Mouse (Mus musculus) forebrain, embryonic 11.5 days (tissue): ENCODE data around the gene Gmppb. TPM values are rescaled to one million over a fixed set of nuclear protein-coding genes. Genes with fewer than 3 reads are reported as not detected.

ENCODE experiments used
- ATAC-seq: fragments of 200-750 bp; cut with Nextera tagmentation; replicated peaks from 2 replicates; pipeline ENCODE4 v1.8.0; 2017; ENCODE audit warnings: moderate TSS enrichment; ENCODE audit not compliant: low FRiP score
- DNase-seq: peaks from one replicate; pipeline ENCODE4 v3.0.0-alpha.2; 2017; ENCODE audit warnings: low spot score
- H3K27ac ChIP-seq: fragments of 300-500 bp; sonication (generic); 2 replicates; pipeline ENCODE4 v1.5.1; 2014; ENCODE audit warnings: low read depth, low read length
- H3K27me3 ChIP-seq: fragments of 300-500 bp; sonication (generic); 2 replicates; pipeline ENCODE4 v1.6.1; 2014; ENCODE audit warnings: mild to moderate bottlenecking, low read length, mixed read lengths; ENCODE audit not compliant: control insufficient read depth, insufficient read depth
- H3K36me3 ChIP-seq: fragments of 300-500 bp; sonication (generic); 2 replicates; pipeline ENCODE4 v1.6.1; 2014; ENCODE audit warnings: mild to moderate bottlenecking, low read length, moderate library complexity, mixed read lengths; ENCODE audit not compliant: control insufficient read depth, insufficient read depth
- H3K4me1 ChIP-seq: fragments of 300-500 bp; sonication (generic); replicated peaks from 2 replicates; pipeline ENCODE4 v1.6.1; 2014; ENCODE audit warnings: low read length, mixed read lengths; ENCODE audit not compliant: control insufficient read depth, insufficient read depth
- H3K4me2 ChIP-seq: fragments of 300-500 bp; sonication (generic); 2 replicates; pipeline ENCODE4 v1.6.1; 2014; ENCODE audit warnings: low read depth, mild to moderate bottlenecking, low read length, moderate library complexity, mixed read lengths; ENCODE audit not compliant: severe bottlenecking
- H3K4me3 ChIP-seq: fragments of 300-500 bp; sonication (generic); 2 replicates; pipeline ENCODE4 v1.5.1; 2014; ENCODE audit warnings: low read depth, low read length
- H3K9ac ChIP-seq: fragments of 300-500 bp; sonication (generic); 2 replicates; pipeline ENCODE4 v1.6.1; 2014; ENCODE audit warnings: low read length
- H3K9me3 ChIP-seq: fragments of 300-500 bp; sonication (generic); 2 replicates; pipeline ENCODE4 v1.6.1; 2016; ENCODE audit warnings: low read length, mixed read lengths; ENCODE audit not compliant: control insufficient read depth
- WGBS: fragments of 180-500 bp; shearing (Covaris S2); extraction: QIAGEN DNeasy Blood & Tissue Kit; methylation state at CpG from one replicate; pipeline ENCODE4 v1.1.7; 2014; 5-methylcytosine and 5-hydroxymethylcytosine counted together
- polyA plus RNA-seq: library from polyadenylated mRNA; unstranded; fragments of >200 nt; fragmentation: Nextera tagmentation; extraction: Ambion mirVana; gene quantifications from 2 replicates; pipeline ENCODE4 v1.2.1, GENCODE M21; 2014

Gene Gmppb
- polyA plus RNA-seq, 1 experiment from 2014 or later = 20.7 TPM

DNA sequence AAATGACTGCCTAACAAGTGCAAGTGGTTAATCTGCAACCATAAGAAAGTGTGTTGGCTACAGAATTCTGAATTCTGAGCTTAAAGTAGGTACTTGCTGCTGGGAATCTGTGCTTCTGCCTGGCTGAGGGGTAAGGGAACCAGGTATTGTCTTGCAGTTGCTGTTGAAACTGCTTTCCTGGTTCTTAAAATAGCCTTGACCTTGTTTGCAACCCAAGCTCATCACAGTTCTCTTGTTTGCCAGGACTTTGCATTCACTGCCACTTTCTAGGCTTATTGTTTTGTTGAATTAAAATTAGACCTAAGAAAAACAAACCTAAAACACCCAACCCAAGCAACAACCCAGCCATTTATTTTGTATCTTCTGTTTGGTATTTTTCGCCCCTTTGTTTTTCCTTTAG, 28.3 kb upstream of the Gmppb start:
- Histone ChIP-seq H3K36me3 (no peaks in the 10 kb centered on the region; the same call in none of the 2 replicates), H3K27me3 (no peaks in the 10 kb centered on the region), H3K27ac (no peak overlapping the region), H3K4me2 (no peak overlapping the region), H3K9ac (no peak overlapping the region), H3K9me3 (no peaks in the 10 kb centered on the region), H3K4me1 (no peaks in the 10 kb centered on the region), H3K4me3 (no peak overlapping the region)
- 90% methylated on average over 1 of the region's 1 CpGs for WGBS
- DNase-seq = no peak
- no peak for ATAC-seq

GRCm38 (mm10) chr9:108023216-108023615, 25.8 kb upstream of the Gmppb start:
- H3K9ac ChIP-seq = no peak overlapping the region
- no peak overlapping the region for H3K4me2 ChIP-seq
- no peak overlapping the region for H3K27ac ChIP-seq
- no peaks in the 10 kb centered on the region for H3K27me3 ChIP-seq
- 89% methylated on average over 3 of the region's 3 CpGs for WGBS
- DNase-seq (no peak), ATAC-seq (no peak)
- H3K4me1 ChIP-seq = no peaks in the 10 kb centered on the region
- H3K9me3 ChIP-seq = no peaks in the 10 kb centered on the region
- H3K36me3 ChIP-seq = peaks cover 5% of the 10 kb centered on the region
- H3K4me3 ChIP-seq = no peak overlapping the region

DNA sequence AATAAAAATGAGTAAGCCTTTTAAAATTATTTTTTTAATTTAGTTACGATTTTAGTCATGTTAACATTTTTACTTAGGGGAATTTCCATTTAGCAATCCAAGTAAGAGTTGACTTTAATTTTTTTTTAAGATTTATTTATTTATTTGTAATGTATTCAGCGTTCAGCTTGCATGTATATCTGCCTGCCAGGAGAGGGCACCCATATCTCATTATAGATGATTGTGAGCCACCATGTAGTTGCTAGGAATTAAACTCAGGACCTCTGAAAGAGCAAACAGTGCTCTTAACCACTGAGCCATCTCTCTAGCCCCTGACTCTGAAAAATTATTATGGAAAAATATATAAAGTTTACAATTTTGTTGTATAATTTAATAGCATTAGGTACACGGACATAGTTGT, 22.5 kb upstream of the Gmppb start:
- H3K9ac ChIP-seq = no peak overlapping the region
- no peak overlapping the region for H3K27ac ChIP-seq
- H3K36me3 ChIP-seq = peaks cover 5% of the 10 kb centered on the region
- no peak for DNase-seq
- no peak overlapping the region for H3K4me2 ChIP-seq
- 93% methylated on average over 3 of the region's 3 CpGs for WGBS
- no peak overlapping the region for H3K4me3 ChIP-seq
- ATAC-seq = no peak
- no peaks in the 10 kb centered on the region for H3K27me3 ChIP-seq
- no peaks in the 10 kb centered on the region for H3K9me3 ChIP-seq
- H3K4me1 ChIP-seq = no peaks in the 10 kb centered on the region

- Histone ChIP-seq H3K4me3 (no peak overlapping the region), H3K27me3 (no peaks in the 10 kb centered on the region), H3K27ac (no peak overlapping the region), H3K9ac (no peak overlapping the region), H3K4me1 (no peaks in the 10 kb centered on the region), H3K9me3 (no peaks in the 10 kb centered on the region), H3K36me3 (peaks cover 8% of the 10 kb centered on the region), H3K4me2 (no peak overlapping the region)
- DNase-seq = no peak
- WGBS = over 99% methylated on average over 3 of the region's 3 CpGs
- no peak for ATAC-seq
Observed at GRCm38 (mm10) chr9:108027867-108028266, 21.2 kb upstream of the Gmppb start.

DNA sequence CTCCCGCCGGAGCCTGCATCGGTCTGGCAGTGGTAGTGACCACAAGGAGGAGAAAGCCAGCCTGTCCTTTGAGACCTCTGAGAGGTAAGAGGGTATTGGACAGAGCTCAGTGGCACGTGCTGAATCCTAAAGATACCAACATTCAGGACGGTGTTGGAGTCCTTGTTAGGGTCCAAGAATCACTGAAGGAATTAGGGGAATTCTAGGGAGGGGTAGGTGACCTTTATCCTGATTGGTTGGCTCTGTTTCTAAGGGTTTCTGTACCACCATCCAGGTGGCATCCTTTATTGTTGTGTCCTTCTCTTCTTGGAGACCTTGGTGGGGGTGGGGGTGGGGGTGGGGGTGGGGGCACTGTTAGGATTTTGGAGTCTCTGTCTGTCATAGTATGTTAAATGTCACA, 16.9 kb upstream of the Gmppb start:
- H3K9ac ChIP-seq = no peak overlapping the region
- 95% methylated on average over 5 of the region's 5 CpGs for WGBS
- ATAC-seq = no peak

GRCm38 (mm10) chr9:108035331-108036156, 13.5 kb upstream of the Gmppb start:
- Histone ChIP-seq H3K4me3 (no peak overlapping the region), H3K9ac (no peak overlapping the region), H3K9me3 (no peaks in the 10 kb centered on the region), H3K27me3 (no peaks in the 10 kb centered on the region), H3K36me3 (peaks cover 3% of the 10 kb centered on the region; the same call in 1 of the 2 replicates), H3K4me2 (no peak overlapping the region), H3K27ac (no peak overlapping the region), H3K4me1 (no peaks in the 10 kb centered on the region)
- 100% methylated on average over 2 of the region's 2 CpGs for WGBS
- DNase-seq (no peak), ATAC-seq (no peak)

More for the DNA sequence above, 16.9 kb upstream of the Gmppb start:
- Histone ChIP-seq H3K9me3 (no peaks in the 10 kb centered on the region), H3K4me1 (no peaks in the 10 kb centered on the region), H3K4me2 (no peak overlapping the region), H3K36me3 (peaks cover 8% of the 10 kb centered on the region; the same call in 1 of the 2 replicates), H3K27ac (no peak overlapping the region), H3K4me3 (no peak overlapping the region), H3K27me3 (no peaks in the 10 kb centered on the region)
- DNase-seq = no peak

- H3K36me3 ChIP-seq = peaks cover 10% of the 10 kb centered on the region; the same call in 1 of the 2 replicates
- H3K9ac ChIP-seq = no peak overlapping the region
- DNase-seq (no peak), ATAC-seq (no peak)
- H3K27me3 ChIP-seq = no peaks in the 10 kb centered on the region
- no peak overlapping the region for H3K4me2 ChIP-seq
- no peak overlapping the region for H3K27ac ChIP-seq
- H3K4me1 ChIP-seq = peaks cover 3% of the 10 kb centered on the region; the same call in 1 of the 2 replicates
- H3K4me3 ChIP-seq = no peak overlapping the region
- WGBS = 96% methylated on average over 8 of the region's 8 CpGs
- no peaks in the 10 kb centered on the region for H3K9me3 ChIP-seq
Observed at GRCm38 (mm10) chr9:108044751-108045492, 4.1 kb upstream of the Gmppb start.

DNA sequence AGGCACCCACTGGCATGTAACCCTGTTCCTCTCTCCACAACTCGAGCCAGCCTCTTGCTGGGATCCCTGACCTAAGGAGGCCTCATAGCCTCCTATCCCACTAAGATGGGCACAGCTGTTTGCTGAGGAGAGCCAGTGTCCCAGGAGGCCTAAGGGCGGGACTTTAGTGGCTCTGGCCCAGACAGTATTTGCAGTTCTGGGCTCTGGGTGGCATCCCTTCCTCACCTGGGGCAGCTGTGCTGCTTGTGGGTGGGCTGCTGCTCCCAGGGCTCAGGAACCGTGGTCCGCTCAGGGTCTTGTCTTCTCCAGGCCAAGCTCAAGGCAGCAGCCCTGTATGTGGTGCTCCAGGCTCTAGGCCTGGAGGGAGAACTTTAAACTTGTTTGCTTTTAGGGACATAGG, 2.5 kb upstream of the Gmppb start:
- ATAC-seq = no peak
- Histone ChIP-seq H3K36me3 (peaks cover 5% of the 10 kb centered on the region; the same call in 1 of the 2 replicates), H3K4me3 (no peak overlapping the region), H3K27ac (no peak overlapping the region), H3K9ac (no peak overlapping the region), H3K9me3 (no peaks in the 10 kb centered on the region), H3K4me2 (no peak overlapping the region), H3K4me1 (peaks cover 6% of the 10 kb centered on the region; the same call in 1 of the 2 replicates), H3K27me3 (no peaks in the 10 kb centered on the region)
- no peak for DNase-seq
- 89% methylated on average over 4 of the region's 4 CpGs for WGBS
